12 mouse cellular contexts compared by ENCODE assay signal in the genomic region with DNA sequence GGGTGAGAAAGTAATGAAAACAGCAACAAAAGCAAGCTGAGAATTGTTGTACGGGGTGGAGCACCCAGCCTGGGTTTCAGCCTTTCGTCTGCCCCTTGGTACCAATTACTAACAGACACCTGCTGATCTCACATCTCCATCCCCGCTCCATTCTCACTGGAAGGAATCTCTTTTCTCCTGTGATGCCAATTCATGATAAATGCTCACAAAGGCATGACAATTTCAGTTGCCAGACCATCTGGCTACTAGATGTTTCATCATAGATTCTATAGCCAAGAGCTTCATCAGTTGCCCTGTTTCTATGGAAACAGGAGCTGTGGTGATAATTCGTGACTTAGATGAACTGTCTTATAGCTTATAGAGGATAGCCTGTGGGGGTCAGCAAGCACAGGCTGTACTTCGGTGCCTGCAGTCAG.
DNase-seq lines count a peak whose midpoint lies in the region; ATAC-seq and TF ChIP-seq lines count a peak whose summit lies in the region.
"Had no signal": no experiment of that assay in that cellular context is flagged by ENCODE, and none has a peak within 500 bp of the region (broad histone marks: within the 10 kb centered on the region; RNA-seq: fewer than 3 reads in every experiment).

No protein-coding gene starts in this region.

- no peaks in the 10 kb centered on the region for H3K36me3 ChIP-seq in hindbrain, embryonic 16.5 days (ENCODE audit: control insufficient read depth, insufficient read depth, low read length)
- no peaks in the 10 kb centered on the region for H3K36me3 ChIP-seq in midbrain, embryonic 12.5 days
- H3K36me3 ChIP-seq in intestine, postnatal 0 days (ENCODE audit: control insufficient read depth, insufficient read depth) = no peaks in the 10 kb centered on the region
- H3K36me3 ChIP-seq: embryonic facial prominence, embryonic 10.5 days; kidney, embryonic 15.5 days; stomach, embryonic 15.5 days had no signal

- H3K27ac ChIP-seq in hindbrain, embryonic 16.5 days (ENCODE audit: low read depth, low read length) = no peak overlapping the region
- no peak overlapping the region for H3K27ac ChIP-seq in midbrain, embryonic 12.5 days (replicated peaks)
- H3K27ac ChIP-seq in intestine, postnatal 0 days (ENCODE audit: low read depth, low read length) = no peak overlapping the region
- H3K27ac ChIP-seq: embryonic facial prominence, embryonic 10.5 days; kidney, embryonic 15.5 days; liver, embryonic 14.5 days; stomach, embryonic 15.5 days had no signal

- no peaks in the 10 kb centered on the region for H3K9me3 ChIP-seq in hindbrain, embryonic 16.5 days (ENCODE audit: control insufficient read depth, low read length)
- no peaks in the 10 kb centered on the region for H3K9me3 ChIP-seq in midbrain, embryonic 12.5 days
- no peaks in the 10 kb centered on the region for H3K9me3 ChIP-seq in intestine, postnatal 0 days (ENCODE audit: control insufficient read depth)
- H3K9me3 ChIP-seq: embryonic facial prominence, embryonic 10.5 days; kidney, embryonic 15.5 days; stomach, embryonic 15.5 days had no signal

- peak; percentile 94 for ATAC-seq in hindbrain, embryonic 16.5 days
- ATAC-seq in midbrain, embryonic 12.5 days (ENCODE audit: low FRiP score, low read depth) = peak; percentile 63; the same call in 1 of the 2 replicates
- ATAC-seq in intestine, postnatal 0 days = no peak
- ATAC-seq in CD4-positive, CD25-positive, alpha-beta regulatory T cell, adult 4 months = no peak

- intact Hi-C loops in heart, postnatal 14 days (cut with DNase I) = no loop called here

- no peak overlapping the region for H3K4me2 ChIP-seq in hindbrain, embryonic 16.5 days (ENCODE audit: low read length)
- no peak overlapping the region for H3K4me2 ChIP-seq in midbrain, embryonic 12.5 days (replicated peaks)
- no peak overlapping the region for H3K4me2 ChIP-seq in intestine, postnatal 0 days (replicated peaks; ENCODE audit: low read depth)
- H3K4me2 ChIP-seq: kidney, embryonic 15.5 days; stomach, embryonic 15.5 days had no signal

- DNase-seq in brain, adult 2 months (ENCODE audit: low read depth, low spot score) = peak; percentile 93
- peak; percentile 90 for DNase-seq in cerebellum, adult 9-10 months
- DNase-seq in heart, postnatal 14 days = no peak
- DNase-seq in adrenal gland, postnatal 10 days = no peak

- H3K27me3 ChIP-seq in hindbrain, embryonic 16.5 days (replicated peaks; ENCODE audit: control insufficient read depth, insufficient read depth, low read length) = no peaks in the 10 kb centered on the region
- H3K27me3 ChIP-seq in midbrain, embryonic 12.5 days = no peaks in the 10 kb centered on the region
- no peaks in the 10 kb centered on the region for H3K27me3 ChIP-seq in intestine, postnatal 0 days (replicated peaks; ENCODE audit: control insufficient read depth, insufficient read depth, low read length)
- H3K27me3 ChIP-seq: kidney, embryonic 15.5 days; stomach, embryonic 15.5 days had no signal

- peaks cover 5% of the 10 kb centered on the region; the same call in 1 of the 2 replicates for H3K4me1 ChIP-seq in hindbrain, embryonic 16.5 days (ENCODE audit: control insufficient read depth, insufficient read depth, low read depth, low read length)
- H3K4me1 ChIP-seq in midbrain, embryonic 12.5 days = 0 out of 2 replicates have a peak, but pooled peaks cover 4% of the 10 kb centered on the region
- no peaks in the 10 kb centered on the region for H3K4me1 ChIP-seq in intestine, postnatal 0 days (replicated peaks; ENCODE audit: control insufficient read depth, insufficient read depth, low read length)
- H3K4me1 ChIP-seq: embryonic facial prominence, embryonic 10.5 days; kidney, embryonic 15.5 days; stomach, embryonic 15.5 days had no signal

- TF ChIP-seq CTCF in intestine, postnatal 0 days (IDR thresholded peaks at IDR 0.05; ENCODE audit: low read depth) = no peak

- H3K9ac ChIP-seq in hindbrain, embryonic 16.5 days (ENCODE audit: low read depth, low read length) = no peak overlapping the region
- H3K9ac ChIP-seq in midbrain, embryonic 12.5 days (replicated peaks) = no peak overlapping the region
- H3K9ac ChIP-seq in intestine, postnatal 0 days (ENCODE audit: low read depth, low read length) = no peak overlapping the region
- H3K9ac ChIP-seq: kidney, embryonic 15.5 days; liver, embryonic 14.5 days; stomach, embryonic 15.5 days had no signal

- WGBS in hindbrain, embryonic 16.5 days = 20% methylated on average over 5 of the region's 5 CpGs
- 48% methylated on average over 5 of the region's 5 CpGs for WGBS in midbrain, embryonic 12.5 days
- WGBS in intestine, postnatal 0 days = 73% methylated on average over 5 of the region's 5 CpGs

- no peak overlapping the region for H3K4me3 ChIP-seq in hindbrain, embryonic 16.5 days (ENCODE audit: low read length)
- no peak overlapping the region for H3K4me3 ChIP-seq in midbrain, embryonic 12.5 days
- H3K4me3 ChIP-seq in intestine, postnatal 0 days (ENCODE audit: low read depth, low read length) = no peak overlapping the region
- H3K4me3 ChIP-seq: embryonic facial prominence, embryonic 10.5 days; kidney, embryonic 15.5 days; stomach, embryonic 15.5 days had no signal

Comparison
In these comparisons a context has a peak if more than half of its experiments do, and no peak if none do; other contexts are left out.
1. DNase-seq: peak in brain, adult 2 months (single experiment) and cerebellum, adult 9-10 months (single experiment); none in heart, postnatal 14 days (0 of 2) and adrenal gland, postnatal 10 days (single experiment).
2. ATAC-seq: peak in hindbrain, embryonic 16.5 days (single experiment) and midbrain, embryonic 12.5 days (single experiment); none in intestine, postnatal 0 days (single experiment) and CD4-positive, CD25-positive, alpha-beta regulatory T cell, adult 4 months (single experiment).